Mouse (Mus musculus) kidney, adult 8-10 months (tissue): ENCODE measurements around the gene Ccr9.

Source experiments
- DNase-seq, 2 experiments: peaks; one replicate each; pipeline ENCODE4 v3.0.0; 2022

Gene Ccr9

GRCm38 (mm10) chr9:123806267-123806666 lies 128.0 kb downstream of the Ccr9 start, which contains the start of gene Cxcr6:
Gene Cxcr6, plus strand, starts transcription at chr9:123806475.
- DNase-seq: no peak

- DNase-seq: no peak
These were observed 130.3 kb downstream of the Ccr9 start for GRCm38 (mm10) chr9:123808583-123808982.

GRCm38 (mm10) chr9:123811831-123812230 lies 133.6 kb downstream of the Ccr9 start:
- no peak for DNase-seq

DNA sequence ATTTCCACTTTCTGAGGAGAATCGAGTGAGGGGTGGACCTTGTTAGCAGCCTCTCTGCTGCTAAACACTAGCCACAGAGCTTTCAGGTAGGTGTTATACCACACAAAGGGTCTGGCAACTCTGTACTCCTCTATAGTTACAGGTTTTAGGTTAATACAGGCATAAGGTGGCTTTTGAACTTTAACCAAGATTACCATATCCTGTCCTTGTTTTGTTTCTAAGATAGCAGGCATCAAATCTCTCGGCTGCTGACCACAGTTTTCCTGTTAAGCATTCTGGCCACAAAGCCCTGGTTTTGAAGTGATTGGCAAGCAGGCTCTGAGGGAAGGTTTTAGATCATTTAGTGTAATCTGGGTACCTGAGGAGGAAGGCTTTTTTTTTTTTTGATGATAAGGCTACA lies 136.1 kb downstream of the Ccr9 start:
- no peak for DNase-seq

DNA sequence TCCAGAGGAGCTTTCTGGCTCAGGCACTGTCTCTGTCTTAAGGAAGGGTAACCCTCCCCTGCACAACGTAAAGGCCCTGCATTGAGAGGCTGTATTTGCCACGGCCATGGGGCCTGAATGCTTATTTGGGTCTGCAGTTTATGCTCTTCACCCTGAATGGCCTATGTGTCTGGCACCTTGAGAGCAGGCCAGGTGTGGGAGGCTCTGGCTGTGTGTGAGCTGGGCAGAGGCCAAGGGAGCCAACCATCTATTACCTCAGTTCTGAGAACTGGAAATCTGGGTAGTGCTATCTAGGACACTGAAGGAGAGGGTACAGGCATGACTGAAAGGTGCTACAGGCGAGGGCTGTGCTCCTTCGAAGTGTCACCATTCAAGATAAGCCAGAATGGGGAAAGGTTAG lies 136.6 kb downstream of the Ccr9 start:
- no peak for DNase-seq

GRCm38 (mm10) chr9:123815444-123815843 lies 137.2 kb downstream of the Ccr9 start:
- no peak for DNase-seq

- DNase-seq: no peak
These were observed 137.8 kb downstream of the Ccr9 start for GRCm38 (mm10) chr9:123815996-123816395.

GRCm38 (mm10) chr9:123818601-123819000 lies 140.4 kb downstream of the Ccr9 start:
- no peak for DNase-seq

DNA sequence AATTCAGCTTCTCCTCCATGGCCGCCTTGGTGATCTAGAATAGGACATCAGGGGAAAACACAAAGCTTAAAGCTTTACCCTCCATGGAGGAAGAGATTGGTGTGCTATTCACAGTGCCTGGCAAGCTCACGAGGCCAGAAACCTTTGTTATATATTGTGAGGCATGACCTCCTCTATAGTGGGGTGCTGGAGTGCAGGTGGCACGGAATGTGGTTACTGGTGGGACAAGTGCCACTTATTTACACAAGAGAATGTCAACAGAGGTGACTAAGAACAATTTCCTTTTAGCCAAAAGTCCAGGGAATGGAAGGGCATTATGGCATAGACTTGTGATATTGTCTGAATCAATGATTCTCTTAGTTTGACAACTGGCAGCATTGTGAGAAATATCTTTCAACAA lies 148.4 kb downstream of the Ccr9 start:
- no peak for DNase-seq

DNA sequence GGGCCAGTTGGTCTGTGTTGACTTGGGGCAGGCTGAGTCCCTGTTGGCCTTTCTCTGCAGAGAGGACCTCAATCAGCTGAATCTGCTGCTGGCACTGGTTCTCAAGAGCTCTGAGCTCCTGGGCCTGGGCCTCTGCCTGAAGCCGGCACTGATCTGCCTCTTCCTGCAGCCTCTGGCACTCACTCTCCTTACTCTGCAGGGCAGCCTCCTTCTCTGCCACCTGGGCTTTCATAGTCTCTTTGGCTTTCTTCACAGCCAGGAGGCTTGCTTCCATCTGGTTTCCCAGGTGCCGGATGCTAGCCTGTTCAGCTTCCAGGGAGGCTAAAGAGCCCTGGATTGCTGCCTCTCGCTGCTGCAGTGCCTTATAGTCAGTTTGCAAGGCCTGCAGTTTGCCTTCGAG lies 150.7 kb downstream of the Ccr9 start:
- no peak for DNase-seq
